Mouse (Mus musculus) olfactory bulb, adult 2 months (tissue): ENCODE measurements around the gene Brinp2.

ENCODE experiments used
- CTCF ChIP-seq: fragments of 200-500 bp; IDR thresholded peaks from 2 replicates; pipeline ENCODE4 v1.5.1; 2012; ENCODE audit warnings: low read depth, mild to moderate bottlenecking, low read length, moderate library complexity; ENCODE audit not compliant: insufficient read depth
- POLR2A ChIP-seq: fragments of 200-500 bp; IDR thresholded peaks from 2 replicates; pipeline ENCODE4 v1.6.1; 2012; ENCODE audit warnings: mild to moderate bottlenecking, low read depth, low read length, moderate library complexity; ENCODE audit not compliant: insufficient read depth

DNA sequence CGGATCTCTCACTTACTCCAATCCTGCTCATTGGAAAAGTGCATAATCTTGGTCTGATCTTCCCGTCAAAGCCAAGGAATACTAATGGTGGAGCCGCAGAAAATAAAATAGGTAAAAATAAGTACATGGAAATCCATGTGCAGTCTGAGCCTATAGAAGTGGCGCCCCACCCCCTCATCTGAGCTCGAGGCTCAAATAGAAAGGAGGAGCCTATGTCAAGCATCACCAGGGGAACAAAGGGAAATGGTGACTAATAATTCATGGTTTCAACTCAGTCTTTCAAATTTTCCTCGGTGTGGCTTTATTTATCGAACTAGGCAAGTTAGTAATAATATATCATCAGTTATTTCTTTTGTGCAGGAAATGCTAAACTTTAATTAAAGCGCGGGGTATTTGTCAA, 84.1 kb downstream of the Brinp2 start:
- TF ChIP-seq CTCF (no peak), POLR2A (no peak)
